Mouse (Mus musculus) left cerebral cortex, adult 2 months (tissue): ENCODE results near the gene Daam1. TPM values are rescaled to one million over a fixed set of nuclear protein-coding genes. Genes with fewer than 3 reads are reported as not detected.

Experiments
- DNase-seq, 2 experiments: peaks; one replicate each; pipeline ENCODE4 v3.0.0; 2021 to 2022; ENCODE audit warnings: low spot score in 2 of 2, mixed read lengths in 1 of 2; ENCODE audit errors: extremely low spot score in 1 of 2
- H3K27ac ChIP-seq: fragments of 200-600 bp; 2 replicates; pipeline ENCODE4 v1.8.1; 2022
- H3K4me3 ChIP-seq: fragments of 200-600 bp; 2 replicates; pipeline ENCODE4 v1.8.1; 2022
- CTCF ChIP-seq: fragments of 200-600 bp; IDR thresholded peaks from 2 replicates; pipeline ENCODE4 v1.8.1; 2022; ENCODE audit warnings: antibody characterized with exemption, mild to moderate bottlenecking, moderate library complexity
- intact Hi-C: fragments of 180-260 bp; cut with DNase I; formaldehyde crosslinking; loops from one replicate; pipeline ENCODE4 v1.15.1; 2025
- total RNA-seq, 2 experiments: library from RNA; stranded (reverse); gene quantifications; 2 replicates each; pipeline ENCODE4 v1.2.3; 2021

Gene Daam1
- total RNA-seq, 2 experiments from 2014 or later = 48.0 to 55.0 TPM

GRCm38 (mm10) chr12:72025275-72025795, 194.5 kb downstream of the Daam1 start:
- no peak overlapping the region for H3K27ac ChIP-seq
- H3K4me3 ChIP-seq = no peak overlapping the region
- DNase-seq = no peak
- TF ChIP-seq CTCF = no peak
- intact Hi-C loops = no loop called here

DNA sequence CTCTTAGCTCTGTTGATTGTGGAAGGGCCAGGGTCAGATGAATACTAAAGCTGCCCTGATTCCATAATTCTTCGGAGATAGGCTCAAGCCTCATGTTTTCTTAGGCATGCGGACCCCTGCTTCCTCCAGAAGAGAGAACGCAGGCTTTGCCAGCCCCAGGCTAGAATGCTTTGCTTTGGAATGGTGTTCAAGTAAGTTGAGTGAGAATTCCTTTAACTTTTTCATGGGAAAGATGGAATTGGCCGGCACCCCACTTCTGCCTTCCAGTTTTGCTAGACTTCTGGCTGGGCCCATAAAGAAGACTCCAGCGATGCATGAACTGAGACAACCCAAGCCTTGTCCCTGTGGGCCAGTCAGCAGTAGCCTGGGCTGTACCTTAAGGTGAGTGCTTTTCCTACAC, 200.3 kb downstream of the Daam1 start:
- no peak for DNase-seq
- Histone ChIP-seq H3K27ac (no peak overlapping the region), H3K4me3 (no peak overlapping the region)
- intact Hi-C loops = no loop called here
- TF ChIP-seq CTCF = no peak

GRCm38 (mm10) chr12:72031794-72032193, 200.9 kb downstream of the Daam1 start:
- DNase-seq = no peak
- no peak for TF ChIP-seq CTCF
- Histone ChIP-seq H3K27ac (no peak overlapping the region), H3K4me3 (no peak overlapping the region)
- intact Hi-C loops = no loop called here

DNA sequence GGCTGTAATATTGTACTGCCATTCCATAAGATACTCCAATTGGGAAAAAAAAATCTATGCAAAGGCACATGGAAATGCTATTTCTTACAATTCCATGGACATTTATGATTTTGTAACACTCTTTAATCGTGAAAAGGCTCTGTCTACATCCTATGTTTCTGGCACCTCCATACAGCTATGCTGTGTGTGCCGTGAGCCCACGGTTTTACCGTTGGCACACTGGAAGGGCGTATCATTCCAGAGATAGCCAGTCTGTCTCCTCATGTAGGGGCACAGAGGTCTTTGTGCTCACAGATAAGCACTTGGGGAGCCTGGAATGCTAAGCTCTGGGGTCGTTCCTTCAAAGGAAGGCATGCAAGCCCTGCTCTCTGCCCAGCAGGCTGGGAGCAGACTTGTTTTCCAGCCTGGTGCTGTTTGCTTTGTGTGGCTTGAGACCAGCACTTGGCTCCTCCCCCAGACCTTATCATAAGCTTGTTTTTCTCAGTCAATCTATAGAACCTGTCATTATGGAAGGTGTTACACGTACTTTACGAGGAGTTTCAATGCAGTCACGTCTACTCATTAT, 205.3 kb downstream of the Daam1 start:
- no peak overlapping the region for H3K27ac ChIP-seq
- intact Hi-C loops = no loop called here
- no peak for DNase-seq
- TF ChIP-seq CTCF = no peak
- no peak overlapping the region for H3K4me3 ChIP-seq

GRCm38 (mm10) chr12:72037049-72037448, 206.2 kb downstream of the Daam1 start:
- TF ChIP-seq CTCF = no peak
- DNase-seq = no peak
- H3K27ac ChIP-seq = no peak overlapping the region
- no peak overlapping the region for H3K4me3 ChIP-seq
- intact Hi-C loops = no loop called here

- no peak for DNase-seq
- no peak for TF ChIP-seq CTCF
- no peak overlapping the region for H3K27ac ChIP-seq
- no peak overlapping the region for H3K4me3 ChIP-seq
- intact Hi-C loops = no loop called here
Measured at GRCm38 (mm10) chr12:72038866-72039265, 208.0 kb downstream of the Daam1 start.

DNA sequence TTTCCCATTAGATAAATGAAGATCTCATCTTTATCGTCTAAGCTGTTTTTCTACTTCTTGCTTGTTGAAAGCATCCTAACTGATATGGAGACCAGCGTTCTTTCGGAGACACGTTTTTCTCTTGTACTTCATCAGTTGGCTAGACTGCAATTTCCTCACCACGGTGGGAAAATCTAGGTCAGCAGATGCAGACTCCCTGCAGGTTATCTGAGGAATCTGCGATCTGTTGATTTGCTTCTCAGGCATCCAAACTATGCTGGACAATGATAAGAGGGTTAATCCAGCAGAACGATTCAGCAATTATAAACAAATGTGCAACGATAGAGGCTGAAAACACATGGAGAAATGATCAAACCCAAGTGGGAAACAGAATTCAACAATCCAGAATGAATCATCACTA, 208.6 kb downstream of the Daam1 start:
- TF ChIP-seq CTCF = no peak
- intact Hi-C loops = no loop called here
- DNase-seq = no peak
- Histone ChIP-seq H3K27ac (no peak overlapping the region), H3K4me3 (no peak overlapping the region)

- no peak overlapping the region for H3K27ac ChIP-seq
- TF ChIP-seq CTCF = no peak
- intact Hi-C loops = loop anchor here (10.0 kb wide), 1 partner anchor 736 kb away; the partner anchor contains the start of gene Dact1
- no peak for DNase-seq
- no peak overlapping the region for H3K4me3 ChIP-seq
Measured at GRCm38 (mm10) chr12:72041238-72041637, 210.4 kb downstream of the Daam1 start.

Other genes starting within 250 kb of the Daam1 start
- 10 to 100 TPM; 12.8 to 16.5 TPM for gene Gpr135, start 240.0 kb downstream of the Daam1 start, total RNA-seq